Mouse (Mus musculus): Measurements from ENCODE around the gene Tmem120b. TPM values are rescaled to one million over a fixed set of nuclear protein-coding genes. Genes with fewer than 3 reads are reported as not detected.

The Tmem120b gene
- polyA plus RNA-seq, 1 experiment, result 10.4 TPM

DNA sequence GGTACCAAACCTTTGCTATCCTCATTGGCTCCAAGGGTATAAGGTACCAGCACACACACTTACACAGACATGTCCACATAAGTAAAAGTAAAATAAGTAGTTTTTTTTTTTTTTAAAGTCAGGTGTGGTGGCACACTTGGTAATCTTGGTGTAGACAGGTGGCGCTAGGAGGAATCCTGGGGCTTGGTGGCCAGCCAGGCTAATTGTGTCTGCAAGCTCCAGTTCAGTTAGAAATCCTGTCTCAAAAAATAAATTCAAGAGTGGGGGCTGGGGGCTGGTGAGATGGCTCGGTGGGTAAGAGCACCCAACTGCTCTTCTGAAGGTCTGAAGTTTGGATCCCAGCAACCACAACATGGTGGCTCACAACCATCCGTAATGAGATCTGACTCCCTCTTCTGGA, 5.1 kb upstream of the Tmem120b start:
- no peaks in the 10 kb centered on the region for H3K79me3 ChIP-seq (ENCODE audit: low read depth)
- no peaks in the 10 kb centered on the region for H3K27me3 ChIP-seq (ENCODE audit: control insufficient read depth, insufficient read depth, insufficient read length)
- no peaks in the 10 kb centered on the region for H3K79me2 ChIP-seq (ENCODE audit: control insufficient read depth, insufficient read depth)
- H3K4me3 ChIP-seq (ENCODE audit: insufficient read depth, poor library complexity, severe bottlenecking), result no peak overlapping the region
- H3K36me3 ChIP-seq (ENCODE audit: control insufficient read depth, insufficient read depth), result no peaks in the 10 kb centered on the region
- H3ac ChIP-seq (ENCODE audit: control insufficient read depth, insufficient read length, low read depth), result no peak overlapping the region
- TF ChIP-seq MAX (IDR thresholded peaks at IDR 0.05) (no peak), MYOD1 (IDR thresholded peaks at IDR 0.05; ENCODE audit: control insufficient read depth, insufficient read length, low read depth) (no peak), CTCF (IDR thresholded peaks at IDR 0.05; ENCODE audit: control insufficient read depth, insufficient read depth, insufficient read length) (no peak), USF1 (IDR thresholded peaks at IDR 0.05; ENCODE audit: low read depth) (no peak), MYOG (IDR thresholded peaks at IDR 0.05; ENCODE audit: control insufficient read depth, extremely low read depth, insufficient read length) (no peak), FOSL1 (IDR thresholded peaks at IDR 0.05; ENCODE audit: insufficient read depth, low read length, poor library complexity, severe bottlenecking) (no peak), CEBPB (IDR thresholded peaks at IDR 0.05; ENCODE audit: low read depth) (no peak)

DNA sequence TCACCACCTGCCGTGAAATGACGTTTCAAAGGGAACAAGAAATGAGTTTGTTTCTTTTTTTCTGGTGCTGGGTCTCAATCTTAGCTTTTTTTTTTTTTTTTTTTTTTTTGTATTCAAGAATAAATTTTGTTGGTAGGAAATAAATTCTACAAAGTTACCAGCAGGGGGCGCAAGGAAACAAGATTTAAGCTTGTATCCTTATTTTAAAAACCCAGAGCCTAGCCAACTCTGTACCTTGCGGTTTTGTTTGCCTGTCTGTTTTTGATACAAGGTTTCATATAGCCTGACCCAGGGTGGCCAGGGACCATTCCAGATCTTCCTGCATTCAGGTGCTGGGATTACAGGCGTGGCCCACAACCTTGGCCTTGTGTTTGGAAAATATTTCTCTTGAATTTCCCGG, 4.0 kb upstream of the Tmem120b start:
- H3K79me3 ChIP-seq (ENCODE audit: low read depth), result no peaks in the 10 kb centered on the region
- H3ac ChIP-seq (ENCODE audit: control insufficient read depth, insufficient read length, low read depth), result no peak overlapping the region
- H3K36me3 ChIP-seq (ENCODE audit: control insufficient read depth, insufficient read depth), result no peaks in the 10 kb centered on the region
- no peaks in the 10 kb centered on the region for H3K79me2 ChIP-seq (ENCODE audit: control insufficient read depth, insufficient read depth)
- H3K27me3 ChIP-seq (ENCODE audit: control insufficient read depth, insufficient read depth, insufficient read length), result no peaks in the 10 kb centered on the region
- H3K4me3 ChIP-seq (ENCODE audit: insufficient read depth, poor library complexity, severe bottlenecking), result no peak overlapping the region
- no peak for TF ChIP-seq CTCF (IDR thresholded peaks at IDR 0.05; ENCODE audit: control insufficient read depth, insufficient read depth, insufficient read length)
- TF ChIP-seq CEBPB (IDR thresholded peaks at IDR 0.05; ENCODE audit: low read depth), result no peak
- no peak for TF ChIP-seq MAX (IDR thresholded peaks at IDR 0.05)
- TF ChIP-seq USF1 (IDR thresholded peaks at IDR 0.05; ENCODE audit: low read depth), result no peak
- TF ChIP-seq FOSL1 (IDR thresholded peaks at IDR 0.05; ENCODE audit: insufficient read depth, low read length, poor library complexity, severe bottlenecking), result no peak
- TF ChIP-seq MYOD1 (IDR thresholded peaks at IDR 0.05; ENCODE audit: control insufficient read depth, insufficient read length, low read depth), result no peak
- no peak for TF ChIP-seq MYOG (IDR thresholded peaks at IDR 0.05; ENCODE audit: control insufficient read depth, extremely low read depth, insufficient read length)

DNA sequence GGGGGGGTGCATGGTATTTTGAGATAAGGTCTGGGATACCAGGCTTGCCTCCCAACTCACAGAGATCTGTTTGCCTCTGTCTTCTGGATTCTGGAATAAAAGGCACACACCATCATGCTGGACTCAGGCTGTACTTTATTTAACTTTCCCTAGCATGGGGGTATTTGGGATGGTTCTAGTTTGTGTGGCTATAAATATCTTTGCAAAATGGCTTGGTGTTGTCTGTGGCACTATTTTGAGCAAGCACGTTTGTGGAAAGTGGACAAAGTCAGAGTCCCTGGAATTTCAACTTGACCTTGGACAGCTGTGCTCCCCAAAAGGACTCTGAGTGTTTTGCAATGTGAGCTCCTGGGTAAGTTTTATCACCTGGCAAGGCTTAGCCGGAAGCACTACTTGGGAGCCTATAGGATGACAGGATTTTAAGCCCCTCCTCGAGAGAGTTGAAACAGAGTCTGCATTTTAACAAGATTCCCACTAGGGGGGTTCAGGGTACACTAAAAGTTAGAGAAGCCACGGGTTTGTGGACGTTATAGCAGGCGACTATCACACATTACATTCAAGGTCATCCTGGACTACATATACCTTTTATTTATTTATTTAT, 720 bp upstream of the Tmem120b start:
- Histone ChIP-seq H3K36me3 (ENCODE audit: control insufficient read depth, insufficient read depth) (no peaks in the 10 kb centered on the region), H3K27me3 (ENCODE audit: control insufficient read depth, insufficient read depth, insufficient read length) (no peaks in the 10 kb centered on the region), H3ac (ENCODE audit: control insufficient read depth, insufficient read length, low read depth) (no peak overlapping the region), H3K79me3 (ENCODE audit: low read depth) (no peaks in the 10 kb centered on the region), H3K79me2 (ENCODE audit: control insufficient read depth, insufficient read depth) (no peaks in the 10 kb centered on the region), H3K4me3 (ENCODE audit: insufficient read depth, poor library complexity, severe bottlenecking) (no peak overlapping the region)
- TF ChIP-seq MAX (IDR thresholded peaks at IDR 0.05) (no peak), FOSL1 (IDR thresholded peaks at IDR 0.05; ENCODE audit: insufficient read depth, low read length, poor library complexity, severe bottlenecking) (no peak), MYOG (IDR thresholded peaks at IDR 0.05; ENCODE audit: control insufficient read depth, extremely low read depth, insufficient read length) (no peak), CTCF (IDR thresholded peaks at IDR 0.05; ENCODE audit: control insufficient read depth, insufficient read depth, insufficient read length) (no peak), USF1 (IDR thresholded peaks at IDR 0.05; ENCODE audit: low read depth) (no peak), MYOD1 (IDR thresholded peaks at IDR 0.05; ENCODE audit: control insufficient read depth, insufficient read length, low read depth) (no peak), CEBPB (IDR thresholded peaks at IDR 0.05; ENCODE audit: low read depth) (no peak)

DNA sequence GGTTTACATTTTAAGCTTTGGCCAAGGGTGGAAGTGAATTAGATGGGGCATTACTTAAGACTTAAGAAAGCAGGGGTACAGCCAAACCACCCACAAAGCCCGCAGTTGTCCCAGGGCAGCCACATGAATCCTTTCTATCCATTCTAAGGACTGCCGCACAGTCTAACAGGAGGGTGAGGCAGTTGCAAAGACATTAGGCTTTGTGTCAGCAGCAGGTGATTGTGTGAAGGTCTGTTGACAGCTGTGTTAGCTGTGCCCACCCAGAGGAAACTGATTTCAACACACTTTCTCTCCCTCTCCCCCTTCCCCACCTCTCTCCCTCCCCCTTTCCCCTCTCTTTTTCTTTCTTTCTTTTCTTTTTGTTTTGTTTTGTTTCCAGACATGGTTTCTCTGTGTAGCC, 499 bp downstream of the Tmem120b start:
- no peaks in the 10 kb centered on the region for H3K27me3 ChIP-seq (ENCODE audit: control insufficient read depth, insufficient read depth, insufficient read length)
- no peak overlapping the region for H3ac ChIP-seq (ENCODE audit: control insufficient read depth, insufficient read length, low read depth)
- TF ChIP-seq CTCF (IDR thresholded peaks at IDR 0.05; ENCODE audit: control insufficient read depth, insufficient read depth, insufficient read length), result no peak
- no peak for TF ChIP-seq MYOG (IDR thresholded peaks at IDR 0.05; ENCODE audit: control insufficient read depth, extremely low read depth, insufficient read length)
- TF ChIP-seq CEBPB (IDR thresholded peaks at IDR 0.05; ENCODE audit: low read depth), result no peak
- no peak for TF ChIP-seq MAX (IDR thresholded peaks at IDR 0.05)
- no peak for TF ChIP-seq FOSL1 (IDR thresholded peaks at IDR 0.05; ENCODE audit: insufficient read depth, low read length, poor library complexity, severe bottlenecking)
- TF ChIP-seq USF1 (IDR thresholded peaks at IDR 0.05; ENCODE audit: low read depth), result no peak
- H3K79me3 ChIP-seq (ENCODE audit: low read depth), result no peaks in the 10 kb centered on the region
- H3K79me2 ChIP-seq (ENCODE audit: control insufficient read depth, insufficient read depth), result no peaks in the 10 kb centered on the region
- no peak overlapping the region for H3K4me3 ChIP-seq (ENCODE audit: insufficient read depth, poor library complexity, severe bottlenecking)
- H3K36me3 ChIP-seq (ENCODE audit: control insufficient read depth, insufficient read depth), result no peaks in the 10 kb centered on the region

DNA sequence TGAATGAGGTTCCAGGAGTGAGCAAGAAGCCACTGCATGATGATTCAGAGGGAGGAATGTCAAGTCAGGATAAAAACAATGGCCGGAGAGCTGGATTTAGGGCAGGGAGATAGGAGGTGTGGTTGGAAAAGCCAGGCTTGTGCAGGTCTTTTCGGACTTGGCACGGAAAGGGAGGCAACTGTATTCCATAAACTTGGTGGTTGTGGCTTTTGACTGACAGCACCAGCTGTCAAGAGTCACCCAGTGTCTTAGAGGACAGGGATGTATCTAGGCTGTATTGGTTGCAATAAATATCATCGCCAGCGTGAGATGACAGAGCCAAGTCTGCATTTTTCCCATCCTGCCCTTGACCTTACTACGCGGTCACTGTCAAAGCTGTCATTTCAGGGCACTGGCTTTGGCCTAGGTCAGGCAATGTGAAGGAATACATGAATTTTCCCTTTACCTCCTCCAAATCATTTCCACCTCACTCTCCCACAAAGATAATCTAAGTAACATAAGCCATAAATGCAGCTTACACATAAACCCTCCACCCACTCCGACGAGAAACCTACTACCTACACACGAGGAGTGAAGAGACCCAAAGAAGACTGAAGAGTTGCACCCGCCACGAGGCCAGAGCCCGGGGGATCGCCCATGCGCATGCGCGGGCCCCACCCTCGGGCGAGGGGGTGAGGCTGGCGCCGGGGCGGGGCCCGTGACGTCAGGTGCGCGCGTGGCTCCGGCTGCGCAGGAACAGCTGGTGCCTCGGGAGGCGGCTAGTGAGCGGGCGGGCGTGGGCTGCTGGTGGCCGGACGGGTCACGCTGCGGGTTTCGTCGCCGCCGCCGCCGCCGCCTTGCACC, 7.6 kb downstream of the Tmem120b start:
- H3K36me3 ChIP-seq (ENCODE audit: control insufficient read depth, insufficient read depth), result no peaks in the 10 kb centered on the region
- no peaks in the 10 kb centered on the region for H3K27me3 ChIP-seq (ENCODE audit: control insufficient read depth, insufficient read depth, insufficient read length)
- no peak for TF ChIP-seq CTCF (IDR thresholded peaks at IDR 0.05; ENCODE audit: control insufficient read depth, insufficient read depth, insufficient read length)
- peak; percentile 57 for TF ChIP-seq MYOG (IDR thresholded peaks at IDR 0.05; ENCODE audit: control insufficient read depth, extremely low read depth, insufficient read length)
- TF ChIP-seq FOSL1 (IDR thresholded peaks at IDR 0.05; ENCODE audit: insufficient read depth, low read length, poor library complexity, severe bottlenecking), result no peak
- peak; percentile 100 for TF ChIP-seq MYOD1 (IDR thresholded peaks at IDR 0.05; ENCODE audit: control insufficient read depth, insufficient read length, low read depth)
- no peak for TF ChIP-seq CEBPB (IDR thresholded peaks at IDR 0.05; ENCODE audit: low read depth)
- peak; percentile 75 for TF ChIP-seq MAX (IDR thresholded peaks at IDR 0.05)
- TF ChIP-seq USF1 (IDR thresholded peaks at IDR 0.05; ENCODE audit: low read depth), result no peak
- H3ac ChIP-seq (ENCODE audit: control insufficient read depth, insufficient read length, low read depth), result peak overlapping the region; percentile 70
- H3K4me3 ChIP-seq (ENCODE audit: insufficient read depth, poor library complexity, severe bottlenecking), result peak overlapping the region; percentile 37
- H3K79me3 ChIP-seq (ENCODE audit: low read depth), result no peaks in the 10 kb centered on the region
- H3K79me2 ChIP-seq (ENCODE audit: control insufficient read depth, insufficient read depth), result no peaks in the 10 kb centered on the region
